Mouse (Mus musculus) liver, adult (tissue): ENCODE data around the gene Slc5a5.

Experiments
- GATA4 ChIP-seq: IDR thresholded peaks from 2 replicates; pipeline ENCODE4 v1.6.1; 2014; ENCODE audit warnings: mild to moderate bottlenecking, low read length; ENCODE audit not compliant: insufficient replicate concordance

The Slc5a5 gene

DNA sequence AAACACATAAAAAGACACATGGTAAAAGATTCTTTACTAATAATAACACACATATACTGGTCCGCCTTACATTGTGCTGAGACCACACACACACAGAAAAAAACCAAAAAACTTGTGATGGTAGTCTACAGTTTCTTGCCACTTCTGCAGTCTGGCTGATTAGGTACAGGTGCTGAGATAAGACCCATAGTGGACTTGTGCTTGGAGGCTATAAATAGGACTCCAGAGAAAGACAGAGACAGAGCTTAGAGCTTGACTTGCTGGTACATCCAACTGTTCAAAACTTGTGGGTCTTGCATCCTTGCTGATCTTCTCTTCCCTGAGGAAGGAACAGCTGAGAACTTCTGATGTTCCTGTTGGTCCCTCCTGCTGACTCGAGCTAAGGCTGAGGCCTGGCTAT is 15.0 kb upstream of the Slc5a5 start:
- TF ChIP-seq GATA4, result no peak

GRCm38 (mm10) chr8:70905831-70906736 is 13.5 kb upstream of the Slc5a5 start, which contains the start of gene Map1s:
TSS of gene Map1s (plus strand) at chr8:70905932.
- no peak for TF ChIP-seq GATA4

DNA sequence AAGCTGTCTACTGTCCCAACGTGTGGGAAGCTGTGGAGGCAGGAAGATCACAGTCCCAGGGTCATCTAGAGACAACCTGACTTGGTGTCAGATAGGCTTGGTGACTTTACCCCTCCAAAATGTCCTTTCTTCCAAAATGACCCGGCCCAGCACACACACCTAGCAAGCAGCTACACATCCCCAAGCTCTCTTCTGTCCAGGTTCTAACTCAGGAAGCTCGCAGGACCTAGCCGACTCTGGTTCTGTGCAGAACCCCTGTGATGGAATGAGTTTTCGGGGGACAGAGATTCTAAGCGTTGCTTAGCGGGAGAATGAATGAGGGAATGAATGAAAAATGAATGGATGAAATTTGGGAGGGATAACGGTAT is 12.9 kb upstream of the Slc5a5 start:
- no peak for TF ChIP-seq GATA4

GRCm38 (mm10) chr8:70904532-70904931 is 12.0 kb upstream of the Slc5a5 start:
- TF ChIP-seq GATA4, result peak; percentile 36; the same call in 1 of the 2 replicates

- no peak for TF ChIP-seq GATA4
These were observed 11.0 kb upstream of the Slc5a5 start for GRCm38 (mm10) chr8:70903582-70903981.

- TF ChIP-seq GATA4, result no peak
These were observed 10.6 kb upstream of the Slc5a5 start for GRCm38 (mm10) chr8:70903112-70903511.

DNA sequence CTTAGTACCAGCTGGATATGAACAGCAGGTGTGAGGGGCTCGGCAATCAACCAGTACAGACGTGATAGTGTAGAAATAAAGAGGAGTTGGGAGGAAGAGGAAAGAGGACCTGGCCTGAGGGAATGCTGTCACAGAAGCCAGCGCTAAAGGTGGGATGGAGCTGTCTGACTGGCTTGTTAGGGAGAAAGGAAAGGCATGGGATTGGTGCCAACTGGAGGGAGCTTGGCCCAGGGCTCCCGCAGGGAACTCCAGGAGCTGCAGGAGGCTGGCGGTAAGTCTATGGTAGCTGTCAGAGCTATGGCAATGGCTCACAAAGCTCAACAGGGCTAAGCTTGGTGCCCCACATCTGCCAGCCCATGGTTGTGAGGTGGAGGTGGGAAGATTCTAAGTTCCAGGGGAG is 9.7 kb upstream of the Slc5a5 start:
- no peak for TF ChIP-seq GATA4

GRCm38 (mm10) chr8:70900872-70901387 is 8.4 kb upstream of the Slc5a5 start:
- no peak for TF ChIP-seq GATA4

DNA sequence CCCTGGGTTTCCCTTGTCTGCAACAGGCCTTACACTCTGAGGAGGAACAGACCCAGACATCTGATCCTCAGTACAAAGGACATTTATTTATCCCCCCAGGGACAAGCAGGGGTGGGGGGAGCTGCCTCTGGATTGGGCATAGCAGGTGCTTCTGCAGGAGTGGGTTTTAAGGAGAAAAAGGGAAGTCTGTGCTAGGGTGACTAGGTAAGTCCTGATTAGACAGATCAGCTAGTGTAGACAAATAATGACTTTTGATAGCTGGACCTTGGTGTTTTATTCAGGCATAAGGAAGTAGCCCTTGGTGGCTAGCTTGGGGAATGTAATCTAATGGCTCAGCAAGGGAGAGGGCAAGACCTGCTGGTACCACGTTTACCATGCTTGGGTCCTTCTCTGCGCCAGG is 6.7 kb upstream of the Slc5a5 start:
- no peak for TF ChIP-seq GATA4

DNA sequence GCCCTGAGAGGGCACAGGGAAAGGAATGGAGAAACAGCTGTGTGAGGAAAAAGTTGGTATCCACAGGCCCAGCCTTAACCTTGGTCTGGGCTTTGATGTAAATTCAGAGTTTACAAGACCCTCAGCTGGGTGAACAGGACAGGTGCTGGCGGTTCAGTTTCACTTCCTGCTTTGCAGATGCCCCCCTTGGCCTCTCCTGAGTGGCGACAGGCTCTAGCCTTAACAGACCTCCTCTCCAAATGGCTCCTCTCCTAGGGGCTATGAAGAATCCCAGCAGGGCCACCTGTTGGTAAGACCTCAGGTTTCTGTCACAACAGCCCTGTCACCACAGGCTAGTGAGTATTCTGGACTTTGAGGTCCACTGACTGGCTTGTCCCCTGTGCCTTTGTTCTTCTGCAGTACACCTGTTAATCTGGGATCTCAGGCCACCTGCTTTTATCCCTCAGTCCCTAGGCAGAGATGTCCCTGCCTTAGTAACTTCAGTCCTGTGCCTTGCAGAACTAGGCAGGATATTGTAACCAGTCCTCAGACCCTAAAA is 6.2 kb upstream of the Slc5a5 start:
- no peak for TF ChIP-seq GATA4

GRCm38 (mm10) chr8:70897681-70898413 is 5.3 kb upstream of the Slc5a5 start:
- no peak for TF ChIP-seq GATA4

DNA sequence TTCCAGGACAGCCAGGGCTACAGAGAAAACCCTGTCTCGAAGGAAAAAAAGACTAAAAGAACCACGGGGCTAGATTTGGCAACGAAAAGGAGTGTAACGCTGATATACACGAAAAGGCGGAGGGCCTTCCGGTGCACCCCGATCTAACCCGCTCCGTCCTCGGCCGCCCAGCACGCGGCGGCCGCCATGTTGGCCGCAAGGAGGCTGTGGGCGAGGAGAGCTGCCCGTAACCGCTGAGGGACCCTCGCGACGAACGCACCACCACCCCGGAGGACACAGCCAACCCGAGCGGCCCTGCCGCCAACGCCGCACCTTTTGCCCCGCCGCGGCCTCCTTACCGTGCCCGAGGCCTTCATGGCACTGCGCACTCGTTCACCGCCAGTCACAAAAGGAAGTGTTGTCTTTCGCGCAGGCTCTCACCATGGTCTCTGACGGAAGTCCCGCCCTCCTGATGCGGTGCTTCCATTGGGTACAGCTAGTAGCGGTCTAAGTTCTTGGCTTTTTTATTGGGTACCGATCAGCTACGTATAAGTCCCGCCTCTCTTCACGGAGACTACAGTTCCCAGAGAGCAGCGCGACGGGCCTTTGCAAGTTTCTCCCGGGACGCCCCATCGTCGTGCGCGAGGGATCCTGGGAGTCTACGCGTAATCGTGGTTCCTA is 4.6 kb upstream of the Slc5a5 start, which contains the start of gene Rpl18a:
Rpl18a (minus strand) TSS at position 392 of the 660 bp plus-strand sequence.
- TF ChIP-seq GATA4, result peak; percentile 5; the same call in 1 of the 2 replicates

GRCm38 (mm10) chr8:70896316-70897020 is 3.9 kb upstream of the Slc5a5 start:
- no peak for TF ChIP-seq GATA4

DNA sequence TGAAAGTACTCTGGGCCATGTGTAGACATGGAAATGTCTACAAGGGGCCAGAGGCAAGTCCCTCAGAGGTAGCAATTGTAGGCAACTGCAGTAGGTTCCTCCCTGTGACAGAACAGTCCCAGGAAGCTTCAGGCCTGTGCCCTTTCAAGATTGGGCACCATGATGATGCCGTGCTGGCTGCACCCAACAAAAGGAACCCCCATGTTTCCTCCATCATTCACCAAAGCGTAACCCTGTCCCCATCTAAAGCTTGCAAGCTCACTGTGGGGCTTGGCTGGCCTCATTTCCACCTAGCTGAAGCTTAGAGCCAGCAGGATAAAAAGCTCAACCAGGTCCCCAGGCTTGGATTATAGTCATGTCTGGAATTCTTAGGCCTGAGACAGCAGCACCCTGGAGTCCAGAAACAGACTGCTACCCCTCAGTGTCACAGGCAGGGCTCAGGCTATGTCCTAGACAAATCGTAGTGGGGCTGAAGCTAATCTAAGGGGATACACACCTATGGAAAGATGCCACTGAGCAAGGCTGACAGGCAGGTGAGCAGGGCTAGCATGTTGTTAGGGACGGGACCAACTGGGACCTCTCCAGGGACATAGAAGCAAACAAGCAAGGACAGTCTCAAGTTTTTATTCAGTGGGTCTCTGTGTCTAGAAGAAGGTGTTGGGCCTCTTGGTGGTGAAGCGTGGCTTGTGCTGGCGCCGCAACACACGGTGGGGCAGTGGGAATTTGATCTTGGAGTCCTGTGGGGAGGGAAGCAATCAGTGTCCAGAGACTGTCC is 2.4 kb upstream of the Slc5a5 start:
- TF ChIP-seq GATA4, result no peak
